Mouse (Mus musculus): ENCODE data around the gene Otx2. TPM values are rescaled to one million over a fixed set of nuclear protein-coding genes. Genes with fewer than 3 reads are reported as not detected.

The Otx2 gene
- polyA plus RNA-seq, 1 experiment from 2014 or later, result not detected

- Histone ChIP-seq H3K4me1 (replicated peaks) (no peaks in the 10 kb centered on the region), H3K4me2 (no peak overlapping the region), H3K27ac (replicated peaks) (no peak overlapping the region), H3K4me3 (replicated peaks) (no peak overlapping the region), H3K9me3 (replicated peaks) (no peaks in the 10 kb centered on the region), H3K27me3 (no peaks in the 10 kb centered on the region; the same call in 1 of the 2 replicates), H3K9ac (no peak overlapping the region), H3K36me3 (replicated peaks) (no peaks in the 10 kb centered on the region)
- ATAC-seq (ENCODE audit: insufficient read depth), result no peak
- WGBS (ENCODE audit: insufficient replicate concordance), result 54% methylated on average over 8 of the region's 8 CpGs
Observed at GRCm38 (mm10) chr14:48700790-48701370, 27.3 kb upstream of the Otx2 start.

- 60% methylated on average over 5 of the region's 5 CpGs for WGBS (ENCODE audit: insufficient replicate concordance)
Observed at GRCm38 (mm10) chr14:48679590-48679989, 6.0 kb upstream of the Otx2 start.

GRCm38 (mm10) chr14:48678674-48679073 is 5.1 kb upstream of the Otx2 start:
- no peak overlapping the region for H3K4me3 ChIP-seq (replicated peaks)
- H3K9me3 ChIP-seq (replicated peaks), result no peaks in the 10 kb centered on the region
- no peak overlapping the region for H3K9ac ChIP-seq
- 56% methylated on average over 3 of the region's 3 CpGs for WGBS (ENCODE audit: insufficient replicate concordance)
- H3K27me3 ChIP-seq, result peaks cover 43% of the 10 kb centered on the region
- H3K36me3 ChIP-seq (replicated peaks), result no peaks in the 10 kb centered on the region
- H3K4me1 ChIP-seq (replicated peaks), result no peaks in the 10 kb centered on the region
- H3K27ac ChIP-seq (replicated peaks), result no peak overlapping the region
- H3K4me2 ChIP-seq, result no peak overlapping the region
- no peak for ATAC-seq (ENCODE audit: insufficient read depth)

More at GRCm38 (mm10) chr14:48679590-48679989, 6.0 kb upstream of the Otx2 start:
- Histone ChIP-seq H3K4me1 (replicated peaks) (no peaks in the 10 kb centered on the region), H3K36me3 (replicated peaks) (no peaks in the 10 kb centered on the region), H3K27ac (replicated peaks) (no peak overlapping the region), H3K9me3 (replicated peaks) (no peaks in the 10 kb centered on the region), H3K4me3 (replicated peaks) (no peak overlapping the region), H3K4me2 (no peak overlapping the region), H3K9ac (no peak overlapping the region), H3K27me3 (peaks cover 34% of the 10 kb centered on the region)
- ATAC-seq (ENCODE audit: insufficient read depth), result no peak

GRCm38 (mm10) chr14:48674036-48674831 is 615 bp upstream of the Otx2 start:
- Histone ChIP-seq H3K4me1 (replicated peaks) (no peaks in the 10 kb centered on the region), H3K4me2 (no peak overlapping the region), H3K27me3 (peaks cover 88% of the 10 kb centered on the region), H3K36me3 (replicated peaks) (no peaks in the 10 kb centered on the region), H3K9ac (no peak overlapping the region), H3K9me3 (replicated peaks) (no peaks in the 10 kb centered on the region), H3K27ac (replicated peaks) (no peak overlapping the region), H3K4me3 (replicated peaks) (no peak overlapping the region)
- no peak for ATAC-seq (ENCODE audit: insufficient read depth)
- 3% methylated on average over 36 of the region's 36 CpGs for WGBS (ENCODE audit: insufficient replicate concordance)

GRCm38 (mm10) chr14:48672611-48673176 is 925 bp downstream of the Otx2 start:
- Histone ChIP-seq H3K36me3 (replicated peaks) (no peaks in the 10 kb centered on the region), H3K9ac (no peak overlapping the region), H3K4me1 (replicated peaks) (no peaks in the 10 kb centered on the region), H3K9me3 (replicated peaks) (no peaks in the 10 kb centered on the region), H3K27ac (replicated peaks) (no peak overlapping the region), H3K4me2 (no peak overlapping the region), H3K27me3 (peaks cover 95% of the 10 kb centered on the region), H3K4me3 (replicated peaks) (no peak overlapping the region)
- ATAC-seq (ENCODE audit: insufficient read depth), result no peak
- 10% methylated on average over 10 of the region's 10 CpGs for WGBS (ENCODE audit: insufficient replicate concordance)

- H3K27ac ChIP-seq (replicated peaks), result no peak overlapping the region
- 31% methylated on average over 9 of the region's 9 CpGs for WGBS (ENCODE audit: insufficient replicate concordance)
- H3K9me3 ChIP-seq (replicated peaks), result no peaks in the 10 kb centered on the region
- H3K4me1 ChIP-seq (replicated peaks), result no peaks in the 10 kb centered on the region
- no peak overlapping the region for H3K4me3 ChIP-seq (replicated peaks)
- no peak overlapping the region for H3K4me2 ChIP-seq
- H3K9ac ChIP-seq, result no peak overlapping the region
- H3K27me3 ChIP-seq, result peaks cover 100% of the 10 kb centered on the region
- no peaks in the 10 kb centered on the region for H3K36me3 ChIP-seq (replicated peaks)
- ATAC-seq (ENCODE audit: insufficient read depth), result no peak
Observed at GRCm38 (mm10) chr14:48671480-48672240, 2.0 kb downstream of the Otx2 start.

- no peaks in the 10 kb centered on the region for H3K4me1 ChIP-seq (replicated peaks)
- ATAC-seq (ENCODE audit: insufficient read depth), result no peak
- H3K27me3 ChIP-seq, result peaks cover 100% of the 10 kb centered on the region
- H3K9ac ChIP-seq, result no peak overlapping the region
- H3K4me2 ChIP-seq, result no peak overlapping the region
- no peaks in the 10 kb centered on the region for H3K36me3 ChIP-seq (replicated peaks)
- H3K4me3 ChIP-seq (replicated peaks), result no peak overlapping the region
- WGBS (ENCODE audit: insufficient replicate concordance), result 36% methylated on average over 4 of the region's 4 CpGs
- H3K9me3 ChIP-seq (replicated peaks), result no peaks in the 10 kb centered on the region
- no peak overlapping the region for H3K27ac ChIP-seq (replicated peaks)
Observed at GRCm38 (mm10) chr14:48670761-48671479, 2.7 kb downstream of the Otx2 start.

- Histone ChIP-seq H3K4me3 (replicated peaks) (no peak overlapping the region), H3K27me3 (peaks cover 100% of the 10 kb centered on the region), H3K4me1 (replicated peaks) (no peaks in the 10 kb centered on the region), H3K9me3 (replicated peaks) (no peaks in the 10 kb centered on the region), H3K9ac (no peak overlapping the region), H3K4me2 (no peak overlapping the region), H3K27ac (replicated peaks) (no peak overlapping the region), H3K36me3 (replicated peaks) (no peaks in the 10 kb centered on the region)
- 4% methylated on average over 3 of the region's 3 CpGs for WGBS (ENCODE audit: insufficient replicate concordance)
- no peak for ATAC-seq (ENCODE audit: insufficient read depth)
Observed at GRCm38 (mm10) chr14:48670258-48670630, 3.4 kb downstream of the Otx2 start.

- Histone ChIP-seq H3K27ac (replicated peaks) (no peak overlapping the region), H3K4me3 (replicated peaks) (no peak overlapping the region), H3K9me3 (replicated peaks) (no peaks in the 10 kb centered on the region), H3K36me3 (replicated peaks) (no peaks in the 10 kb centered on the region), H3K9ac (no peak overlapping the region), H3K4me2 (no peak overlapping the region), H3K27me3 (peaks cover 100% of the 10 kb centered on the region), H3K4me1 (replicated peaks) (no peaks in the 10 kb centered on the region)
- ATAC-seq (ENCODE audit: insufficient read depth), result no peak
- WGBS (ENCODE audit: insufficient replicate concordance), result 2% methylated on average over 18 of the region's 18 CpGs
Observed at GRCm38 (mm10) chr14:48669541-48670257, 3.9 kb downstream of the Otx2 start.

- H3K4me3 ChIP-seq (replicated peaks), result no peak overlapping the region
- 1% methylated on average over 29 of the region's 29 CpGs for WGBS (ENCODE audit: insufficient replicate concordance)
- no peak overlapping the region for H3K9ac ChIP-seq
- ATAC-seq (ENCODE audit: insufficient read depth), result no peak
- H3K4me1 ChIP-seq (replicated peaks), result no peaks in the 10 kb centered on the region
- H3K9me3 ChIP-seq (replicated peaks), result no peaks in the 10 kb centered on the region
- H3K27me3 ChIP-seq, result peaks cover 100% of the 10 kb centered on the region
- H3K36me3 ChIP-seq (replicated peaks), result no peaks in the 10 kb centered on the region
- no peak overlapping the region for H3K4me2 ChIP-seq
- H3K27ac ChIP-seq (replicated peaks), result no peak overlapping the region
Observed at GRCm38 (mm10) chr14:48668761-48669303, 4.8 kb downstream of the Otx2 start.
